Mouse (Mus musculus) embryonic fibroblast, embryonic 13.5 days (primary cell): ENCODE measurements at regions not wholly inside any gene's neighbourhood (a gene's known extent, or its start where the extent isn't known, plus 50 kb on each side); places are given as distances from the start of the nearest gene placed in this dataset.

Experiments
- H3K27ac ChIP-seq: 2 replicates; pipeline ENCODE4 v1.5.1; 2012; ENCODE audit warnings: low read length, control low read depth, inconsistent platforms; ENCODE audit not compliant: insufficient read depth
- H3K4me1 ChIP-seq: 2 replicates; pipeline ENCODE4 v1.6.1; 2011; ENCODE audit warnings: low read length; ENCODE audit not compliant: control insufficient read depth, insufficient read depth
- H3K4me3 ChIP-seq: 2 replicates; pipeline ENCODE4 v1.5.1; 2011; ENCODE audit warnings: mild to moderate bottlenecking, control low read depth, low read length; ENCODE audit not compliant: insufficient read depth
- CTCF ChIP-seq: IDR thresholded peaks from 2 replicates; pipeline ENCODE4 v1.5.1; 2011; ENCODE audit warnings: mild to moderate bottlenecking, control low read depth, low read length, moderate library complexity, borderline replicate concordance; ENCODE audit not compliant: insufficient read depth
- POLR2A ChIP-seq: IDR thresholded peaks from 2 replicates; pipeline ENCODE4 v1.6.1; 2011; ENCODE audit warnings: low read depth, mild to moderate bottlenecking, control low read depth, low read length, moderate library complexity

- no peak overlapping the region for H3K27ac ChIP-seq
- no peak overlapping the region for H3K4me3 ChIP-seq
- TF ChIP-seq POLR2A: no peak
- H3K4me1 ChIP-seq: no peaks in the 10 kb centered on the region
These were observed 654.6 kb downstream of the Zfp706 start for GRCm38 (mm10) chr15:36352929-36353328.

- TF ChIP-seq POLR2A: no peak
- TF ChIP-seq CTCF: no peak
- H3K27ac ChIP-seq: no peak overlapping the region
- no peaks in the 10 kb centered on the region for H3K4me1 ChIP-seq
- no peak overlapping the region for H3K4me3 ChIP-seq
These were observed 655.9 kb downstream of the Zfp706 start for GRCm38 (mm10) chr15:36351693-36352092.

GRCm38 (mm10) chr15:36348348-36348747 is 659.2 kb downstream of the Zfp706 start:
- no peak overlapping the region for H3K27ac ChIP-seq
- no peak overlapping the region for H3K4me3 ChIP-seq
- H3K4me1 ChIP-seq: no peaks in the 10 kb centered on the region
- no peak for TF ChIP-seq CTCF
- no peak for TF ChIP-seq POLR2A

GRCm38 (mm10) chr15:36347333-36347845 is 660.2 kb downstream of the Zfp706 start:
- TF ChIP-seq POLR2A (no peak), CTCF (no peak)
- Histone ChIP-seq H3K27ac (no peak overlapping the region), H3K4me3 (no peak overlapping the region), H3K4me1 (no peaks in the 10 kb centered on the region)

- Histone ChIP-seq H3K4me1 (no peaks in the 10 kb centered on the region), H3K27ac (no peak overlapping the region), H3K4me3 (no peak overlapping the region)
- TF ChIP-seq CTCF (no peak), POLR2A (no peak)
These were observed 661.4 kb downstream of the Zfp706 start for GRCm38 (mm10) chr15:36346126-36346525.

- Histone ChIP-seq H3K4me1 (no peaks in the 10 kb centered on the region), H3K27ac (no peak overlapping the region), H3K4me3 (no peak overlapping the region)
- TF ChIP-seq CTCF (no peak), POLR2A (no peak)
These were observed 662.2 kb downstream of the Zfp706 start for GRCm38 (mm10) chr15:36345413-36345812.

- no peak overlapping the region for H3K27ac ChIP-seq
- H3K4me1 ChIP-seq: no peaks in the 10 kb centered on the region
- TF ChIP-seq POLR2A (no peak), CTCF (no peak)
- H3K4me3 ChIP-seq: no peak overlapping the region
These were observed 667.5 kb downstream of the Zfp706 start for GRCm38 (mm10) chr15:36339971-36340550.

- Histone ChIP-seq H3K4me1 (no peaks in the 10 kb centered on the region), H3K4me3 (no peak overlapping the region), H3K27ac (no peak overlapping the region)
- TF ChIP-seq POLR2A: no peak
- no peak for TF ChIP-seq CTCF
These were observed 668.8 kb downstream of the Zfp706 start for GRCm38 (mm10) chr15:36338766-36339165.

- no peak overlapping the region for H3K27ac ChIP-seq
- no peak overlapping the region for H3K4me3 ChIP-seq
- no peak for TF ChIP-seq CTCF
- TF ChIP-seq POLR2A: no peak
- H3K4me1 ChIP-seq: no peaks in the 10 kb centered on the region
These were observed 670.7 kb downstream of the Zfp706 start for GRCm38 (mm10) chr15:36336857-36337256.

- TF ChIP-seq CTCF (no peak), POLR2A (no peak)
- Histone ChIP-seq H3K27ac (no peak overlapping the region), H3K4me1 (no peaks in the 10 kb centered on the region), H3K4me3 (no peak overlapping the region)
These were observed 672.5 kb downstream of the Zfp706 start for GRCm38 (mm10) chr15:36335116-36335515.
